In the genomic region with DNA sequence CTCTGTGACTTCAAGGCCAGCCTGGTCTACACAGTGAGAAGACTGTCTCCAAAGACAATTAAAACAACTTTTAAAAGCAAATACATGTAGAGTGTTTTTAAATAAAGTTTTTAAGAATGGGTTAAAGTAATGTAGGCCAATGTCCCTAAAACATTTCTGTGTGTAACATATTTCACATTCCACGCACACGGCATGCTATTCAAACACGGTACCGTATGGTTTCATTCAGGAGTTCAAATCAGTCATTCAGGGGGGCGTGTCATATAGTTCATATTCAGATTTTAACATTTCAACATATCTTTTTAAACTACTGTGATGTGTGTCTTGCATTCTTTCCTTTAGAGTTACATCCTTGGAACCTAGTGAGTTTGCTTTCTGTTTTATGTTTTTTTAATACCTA, we compare ENCODE assay signal across 13 mouse cellular contexts.
"Had no signal": no experiment of that assay in that cellular context is flagged by ENCODE, and none has a peak within 500 bp of the region (broad histone marks: within the 10 kb centered on the region; RNA-seq: fewer than 3 reads in every experiment).

No protein-coding gene starts in this region.

- H3K27ac ChIP-seq: liver, embryonic 15.5 days; macrophage; midbrain, embryonic 12.5 days; stomach, embryonic 15.5 days had no signal

- H3K36me3 ChIP-seq: liver, embryonic 15.5 days; midbrain, embryonic 12.5 days had no signal

- H3K9me3 ChIP-seq: liver, embryonic 15.5 days; megakaryocyte, embryonic 14.5 days; midbrain, embryonic 12.5 days; stomach, embryonic 15.5 days had no signal

- H3K9ac ChIP-seq: liver, embryonic 15.5 days; midbrain, embryonic 12.5 days; stomach, embryonic 15.5 days had no signal

- H3K4me2 ChIP-seq: midbrain, embryonic 12.5 days had no signal

- H3K4me3 ChIP-seq: liver, embryonic 15.5 days; megakaryocyte, embryonic 14.5 days; midbrain, embryonic 12.5 days; stomach, embryonic 15.5 days had no signal

- H3K27me3 ChIP-seq: liver, embryonic 15.5 days; midbrain, embryonic 12.5 days; stomach, embryonic 15.5 days had no signal

- DNase-seq: kidney, adult 2 months; kidney, postnatal 25 days; left cerebral cortex, postnatal 4 days; lung, adult 2 months; lung, postnatal 14 days; right cerebral cortex, postnatal 14 days; thymus, adult 2 months; thymus, postnatal 25 days had no signal
